Mouse (Mus musculus): ENCODE results near the gene Nav2. TPM values are rescaled to one million over a fixed set of nuclear protein-coding genes. Genes with fewer than 3 reads are reported as not detected.

The Nav2 gene
- polyA plus RNA-seq, 1 experiment from 2014 or later, result 10.1 TPM

DNA sequence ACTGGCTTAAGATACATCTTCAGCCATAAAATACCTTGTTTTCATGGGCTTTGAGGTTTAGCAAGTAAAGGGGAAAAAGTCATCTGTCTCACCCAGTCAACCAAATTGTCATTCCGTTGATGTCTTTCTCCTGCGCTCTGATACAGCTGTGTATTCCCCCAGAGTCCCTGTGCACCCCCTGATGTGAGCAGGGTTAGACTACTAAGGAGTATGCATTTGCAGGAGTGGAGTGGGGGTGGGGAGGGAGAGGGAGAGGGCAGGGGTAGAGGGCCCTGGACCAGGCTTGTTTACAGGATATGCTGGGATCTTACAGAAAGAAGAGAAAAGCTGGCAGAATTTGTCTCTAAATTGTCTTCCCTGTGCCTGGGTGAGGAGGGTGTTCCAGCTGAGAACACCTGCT lies 440.1 kb downstream of the Nav2 start:
- Histone ChIP-seq H3K36me3 (ENCODE audit: insufficient read depth, low read length) (no peaks in the 10 kb centered on the region), H3K27ac (no peak overlapping the region), H3K4me2 (ENCODE audit: low read length) (no peak overlapping the region), H3K4me3 (replicated peaks; ENCODE audit: low read depth, low read length) (no peak overlapping the region), H3K9me3 (replicated peaks; ENCODE audit: low read length) (no peaks in the 10 kb centered on the region), H3K27me3 (ENCODE audit: insufficient read depth, low read length) (no peaks in the 10 kb centered on the region), H3K4me1 (replicated peaks; ENCODE audit: insufficient read depth, low read length) (no peaks in the 10 kb centered on the region), H3K9ac (ENCODE audit: low read depth, low read length) (no peak overlapping the region)
- DNase-seq (ENCODE audit: low spot score) (no peak), ATAC-seq (replicated peaks; ENCODE audit: low FRiP score, low read depth) (no peak)
- 42% methylated on average over 2 of the region's 2 CpGs for WGBS
- TF ChIP-seq CTCF (IDR thresholded peaks at IDR 0.05; ENCODE audit: low read depth), result no peak

- DNase-seq (ENCODE audit: low spot score) (no peak), ATAC-seq (replicated peaks; ENCODE audit: low FRiP score, low read depth) (no peak)
Measured at GRCm38 (mm10) chr7:49350321-49351007, 441.9 kb downstream of the Nav2 start.

DNA sequence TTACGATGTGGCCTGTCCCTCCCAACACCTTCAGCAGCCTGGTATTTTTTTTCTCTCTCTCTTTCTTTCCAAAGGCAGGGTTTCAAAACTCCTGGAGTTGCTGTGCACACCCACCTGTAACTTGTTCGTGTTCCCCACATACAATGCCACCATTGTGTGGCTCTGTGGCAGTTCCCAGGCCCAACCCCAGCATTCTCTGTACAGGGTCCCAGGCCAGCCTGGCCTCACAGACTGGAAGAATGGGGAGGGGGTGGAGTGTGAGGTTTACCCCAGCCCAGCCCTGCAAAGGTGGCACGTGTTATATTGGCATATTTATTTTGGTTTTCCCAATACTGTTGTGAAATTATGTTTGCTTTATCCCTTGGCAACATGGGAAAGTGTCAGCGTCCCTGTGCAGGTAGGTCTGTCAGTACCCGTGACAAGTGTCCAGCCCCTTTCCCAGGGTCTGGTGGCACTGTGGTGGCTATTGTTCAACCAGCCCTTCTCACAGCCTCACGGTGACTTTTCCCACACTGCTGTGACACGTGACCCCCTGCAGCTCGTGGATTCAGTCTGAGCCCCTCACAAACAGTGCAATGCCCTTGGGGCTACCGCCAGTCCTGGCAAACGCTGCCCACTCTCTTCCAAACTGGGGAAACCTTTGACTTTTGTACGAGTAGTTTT lies 443.2 kb downstream of the Nav2 start:
- WGBS, result 39% methylated on average over 11 of the region's 11 CpGs
- DNase-seq (ENCODE audit: low spot score) (no peak), ATAC-seq (replicated peaks; ENCODE audit: low FRiP score, low read depth) (no peak)
- Histone ChIP-seq H3K4me1 (replicated peaks; ENCODE audit: insufficient read depth, low read length) (peaks cover 4% of the 10 kb centered on the region; the same call in 1 of the 2 replicates), H3K9ac (ENCODE audit: low read depth, low read length) (no peak overlapping the region), H3K4me2 (ENCODE audit: low read length) (no peak overlapping the region), H3K4me3 (replicated peaks; ENCODE audit: low read depth, low read length) (no peak overlapping the region), H3K27ac (no peak overlapping the region), H3K27me3 (ENCODE audit: insufficient read depth, low read length) (no peaks in the 10 kb centered on the region), H3K9me3 (replicated peaks; ENCODE audit: low read length) (no peaks in the 10 kb centered on the region), H3K36me3 (ENCODE audit: insufficient read depth, low read length) (no peaks in the 10 kb centered on the region)
- no peak for TF ChIP-seq CTCF (IDR thresholded peaks at IDR 0.05; ENCODE audit: low read depth)

More at GRCm38 (mm10) chr7:49350321-49351007, 441.9 kb downstream of the Nav2 start:
- Histone ChIP-seq H3K9ac (ENCODE audit: low read depth, low read length) (no peak overlapping the region), H3K4me2 (ENCODE audit: low read length) (no peak overlapping the region), H3K36me3 (ENCODE audit: insufficient read depth, low read length) (no peaks in the 10 kb centered on the region), H3K27me3 (ENCODE audit: insufficient read depth, low read length) (no peaks in the 10 kb centered on the region), H3K9me3 (replicated peaks; ENCODE audit: low read length) (no peaks in the 10 kb centered on the region), H3K4me1 (replicated peaks; ENCODE audit: insufficient read depth, low read length) (peaks cover 4% of the 10 kb centered on the region; the same call in 1 of the 2 replicates), H3K4me3 (replicated peaks; ENCODE audit: low read depth, low read length) (no peak overlapping the region), H3K27ac (no peak overlapping the region)
- TF ChIP-seq CTCF (IDR thresholded peaks at IDR 0.05; ENCODE audit: low read depth), result no peak
- WGBS, result 73% methylated on average over 8 of the region's 8 CpGs

DNA sequence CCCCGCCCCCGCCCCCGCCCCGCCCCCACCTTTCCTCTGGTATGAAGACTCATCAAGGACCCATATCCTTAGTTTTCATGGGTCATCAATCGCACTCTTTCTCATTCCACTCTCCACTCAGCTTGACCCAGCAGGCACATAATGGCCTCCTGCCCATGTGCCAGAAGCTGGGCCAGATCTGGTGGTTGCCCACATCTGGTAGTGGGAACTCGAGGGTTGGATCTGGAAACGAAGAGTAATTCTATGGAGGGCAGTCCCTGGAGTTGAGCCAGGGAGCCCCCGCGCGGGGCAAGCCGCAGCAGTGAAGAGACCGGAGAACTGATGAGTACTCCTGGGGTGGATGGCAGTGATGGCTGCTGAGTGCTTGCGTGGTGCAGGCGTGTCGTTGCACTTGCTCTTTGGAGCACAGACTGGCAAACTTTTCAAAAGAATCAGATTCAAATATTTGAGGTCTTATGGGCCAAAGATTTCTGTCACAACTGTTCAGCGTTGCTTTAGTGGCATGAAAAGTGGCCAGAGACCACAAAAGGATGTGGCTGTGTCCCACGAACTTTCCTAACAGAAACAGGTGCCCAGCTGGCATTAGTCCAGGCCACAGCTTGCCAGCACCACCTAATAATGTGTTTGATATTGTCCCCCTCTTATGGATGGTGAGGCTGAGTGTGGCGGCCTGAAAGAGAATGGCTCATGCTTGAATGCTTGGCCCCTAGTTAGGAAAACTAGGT lies 449.1 kb downstream of the Nav2 start:
- WGBS, result 74% methylated on average over 18 of the region's 18 CpGs
- no peak overlapping the region for H3K4me3 ChIP-seq (replicated peaks; ENCODE audit: low read depth, low read length)
- H3K27me3 ChIP-seq (ENCODE audit: insufficient read depth, low read length), result no peaks in the 10 kb centered on the region
- no peak for TF ChIP-seq CTCF (IDR thresholded peaks at IDR 0.05; ENCODE audit: low read depth)
- peaks cover 4% of the 10 kb centered on the region; the same call in 1 of the 2 replicates for H3K4me1 ChIP-seq (replicated peaks; ENCODE audit: insufficient read depth, low read length)
- no peak overlapping the region for H3K9ac ChIP-seq (ENCODE audit: low read depth, low read length)
- ATAC-seq (replicated peaks; ENCODE audit: low FRiP score, low read depth) (no peak), DNase-seq (ENCODE audit: low spot score) (no peak)
- no peak overlapping the region for H3K4me2 ChIP-seq (ENCODE audit: low read length)
- H3K9me3 ChIP-seq (replicated peaks; ENCODE audit: low read length), result no peaks in the 10 kb centered on the region
- H3K36me3 ChIP-seq (ENCODE audit: insufficient read depth, low read length), result no peaks in the 10 kb centered on the region
- no peak overlapping the region for H3K27ac ChIP-seq

DNA sequence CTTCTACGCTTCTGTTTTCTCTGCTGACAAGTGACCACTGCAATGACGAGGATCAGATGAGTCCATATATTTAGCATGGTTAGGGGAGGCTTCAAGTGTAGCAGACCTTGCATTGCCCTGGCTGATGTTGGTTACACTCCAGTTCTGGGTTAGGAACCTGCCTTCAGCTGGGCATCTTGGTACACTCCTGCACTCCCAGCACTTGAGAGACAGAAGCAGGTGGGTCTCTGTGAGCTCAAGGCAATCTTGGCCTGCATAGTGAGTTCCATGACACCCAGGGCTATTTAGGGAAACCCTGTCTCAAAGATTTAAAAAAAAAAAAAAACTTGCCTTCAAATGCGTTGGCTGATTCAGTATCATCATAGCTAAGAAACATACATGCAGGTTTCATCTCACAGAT lies 450.6 kb downstream of the Nav2 start:
- Histone ChIP-seq H3K27me3 (ENCODE audit: insufficient read depth, low read length) (no peaks in the 10 kb centered on the region), H3K27ac (no peak overlapping the region), H3K9ac (ENCODE audit: low read depth, low read length) (no peak overlapping the region), H3K4me2 (ENCODE audit: low read length) (no peak overlapping the region), H3K9me3 (replicated peaks; ENCODE audit: low read length) (no peaks in the 10 kb centered on the region), H3K4me1 (replicated peaks; ENCODE audit: insufficient read depth, low read length) (peaks cover 4% of the 10 kb centered on the region; the same call in 1 of the 2 replicates), H3K36me3 (ENCODE audit: insufficient read depth, low read length) (no peaks in the 10 kb centered on the region), H3K4me3 (replicated peaks; ENCODE audit: low read depth, low read length) (no peak overlapping the region)
- ATAC-seq (replicated peaks; ENCODE audit: low FRiP score, low read depth), result no peak
- no peak for TF ChIP-seq CTCF (IDR thresholded peaks at IDR 0.05; ENCODE audit: low read depth)
- 87% methylated on average over 3 of the region's 3 CpGs for WGBS
- no peak for DNase-seq (ENCODE audit: low spot score)

- H3K36me3 ChIP-seq (ENCODE audit: insufficient read depth, low read length), result no peaks in the 10 kb centered on the region
- no peak overlapping the region for H3K27ac ChIP-seq
- no peak for DNase-seq (ENCODE audit: low spot score)
- H3K9ac ChIP-seq (ENCODE audit: low read depth, low read length), result no peak overlapping the region
- H3K4me3 ChIP-seq (replicated peaks; ENCODE audit: low read depth, low read length), result no peak overlapping the region
- WGBS, result 51% methylated on average over 3 of the region's 3 CpGs
- H3K4me1 ChIP-seq (replicated peaks; ENCODE audit: insufficient read depth, low read length), result no peaks in the 10 kb centered on the region
- no peaks in the 10 kb centered on the region for H3K27me3 ChIP-seq (ENCODE audit: insufficient read depth, low read length)
- no peak for ATAC-seq (replicated peaks; ENCODE audit: low FRiP score, low read depth)
- no peak for TF ChIP-seq CTCF (IDR thresholded peaks at IDR 0.05; ENCODE audit: low read depth)
- no peak overlapping the region for H3K4me2 ChIP-seq (ENCODE audit: low read length)
- H3K9me3 ChIP-seq (replicated peaks; ENCODE audit: low read length), result no peaks in the 10 kb centered on the region
Measured at GRCm38 (mm10) chr7:49360597-49360996, 452.1 kb downstream of the Nav2 start.
